Mouse (Mus musculus): ENCODE results near the gene 1810037I17Rik.
A peak's percentile ranks its signal among the peaks of the same experiment; 100 is the strongest.
"Not testable (repeated sequence)": the region's sequence is repeated elsewhere in the genome, so short reads cannot be mapped to it uniquely, and the experiment has no call there.

The 1810037I17Rik gene

DNA sequence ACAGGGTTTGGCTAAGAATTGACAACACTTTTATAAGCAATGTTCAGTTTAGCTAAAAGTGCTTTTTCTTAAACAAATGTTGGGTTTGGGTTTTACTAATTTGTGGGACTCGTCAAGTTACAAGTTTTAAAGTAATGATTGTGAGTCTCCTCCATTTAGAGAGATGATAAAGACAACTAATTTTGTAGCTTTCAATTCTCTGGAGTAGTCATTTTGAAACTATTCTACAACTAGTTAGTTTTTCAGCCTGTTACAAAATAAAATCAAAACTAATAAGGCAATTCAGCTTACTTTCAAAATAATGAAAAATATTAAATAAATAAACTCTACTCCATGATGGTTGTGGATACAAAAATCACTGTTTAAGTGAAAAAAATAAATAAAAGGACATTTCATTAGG is 8.5 kb downstream of the 1810037I17Rik start:
- no peak for DNase-seq (ENCODE audit: low spot score)

DNA sequence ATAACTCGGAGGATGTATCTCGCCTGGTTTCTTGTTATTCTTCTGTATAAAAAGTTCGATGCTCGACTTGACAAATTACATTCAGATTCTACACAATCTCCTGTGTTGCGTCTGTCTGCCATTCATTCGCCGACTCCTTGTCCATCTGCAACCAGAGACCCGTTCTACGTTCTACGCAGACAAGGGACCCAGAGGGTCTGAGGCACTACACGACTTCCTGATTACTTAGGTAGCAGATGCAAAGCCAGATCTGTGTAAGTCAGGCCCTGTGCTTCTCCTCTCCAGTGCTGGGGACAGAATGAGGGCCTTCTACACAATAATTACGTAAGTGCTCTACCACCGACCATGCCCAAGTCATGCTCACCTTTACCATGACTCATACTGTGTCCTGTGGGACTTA is 13.2 kb downstream of the 1810037I17Rik start:
- DNase-seq (ENCODE audit: low spot score): not testable (repeated sequence)

DNA sequence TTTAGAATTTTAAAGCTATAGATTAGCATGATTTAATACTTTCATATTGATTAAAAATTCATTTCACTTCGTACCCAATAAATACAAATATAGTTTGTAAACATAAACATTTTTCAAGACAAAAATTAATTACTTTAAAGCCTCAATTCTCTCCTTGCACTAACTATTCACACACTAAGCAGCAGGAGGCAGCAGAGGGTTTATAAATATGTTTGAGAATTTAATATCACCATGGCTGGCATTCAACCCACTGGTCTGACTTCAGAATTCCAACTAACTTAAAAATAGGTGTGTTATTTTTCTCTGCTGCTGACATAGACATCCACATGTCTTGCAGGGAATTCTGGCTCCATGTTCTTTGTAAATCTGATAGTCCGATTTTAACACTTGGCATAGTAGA is 15.2 kb downstream of the 1810037I17Rik start:
- DNase-seq (ENCODE audit: low spot score): peak; percentile 42

DNA sequence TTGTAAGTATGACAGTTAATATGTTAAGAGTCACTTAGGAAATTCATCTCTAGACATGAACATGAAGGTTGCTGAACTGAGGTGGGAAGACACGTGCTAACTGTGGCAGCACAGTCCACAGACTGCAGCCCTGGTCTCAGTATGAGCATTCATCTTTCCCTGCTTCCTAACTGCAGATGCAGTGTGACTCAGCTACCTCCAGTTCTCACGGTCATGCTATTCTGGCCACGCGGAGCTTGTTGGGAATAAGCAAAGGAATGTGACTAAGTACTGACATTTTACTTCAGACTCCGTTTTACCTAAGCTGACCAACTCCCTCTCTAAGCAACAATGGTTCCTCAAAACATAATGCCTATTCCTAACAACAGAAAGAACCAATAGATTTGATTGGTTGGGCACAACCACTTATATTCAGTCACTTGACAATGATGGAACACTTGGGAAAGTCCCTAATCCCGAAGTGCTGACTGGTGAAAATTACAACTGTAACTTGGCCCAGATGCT is 19.4 kb downstream of the 1810037I17Rik start:
- no peak for DNase-seq (ENCODE audit: low spot score)

DNA sequence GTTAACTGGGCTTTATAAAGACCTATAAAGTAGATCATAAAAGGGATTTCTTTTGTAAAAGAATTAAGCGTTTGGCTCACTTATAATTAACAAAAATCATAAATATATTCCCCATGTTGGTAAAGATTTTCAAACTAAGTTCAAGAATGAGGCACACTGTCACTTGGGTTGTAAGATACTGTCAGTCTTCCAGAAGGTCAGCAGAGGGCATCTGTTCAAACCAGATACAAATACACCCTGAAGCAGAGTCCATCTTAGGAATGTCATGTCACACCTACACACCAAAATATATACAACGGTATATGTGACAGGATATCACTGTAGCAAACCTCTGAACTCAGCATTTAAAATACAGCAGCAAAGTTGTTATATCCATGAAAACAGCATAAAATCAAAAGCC is 26.1 kb downstream of the 1810037I17Rik start:
- no peak for DNase-seq (ENCODE audit: low spot score)

DNA sequence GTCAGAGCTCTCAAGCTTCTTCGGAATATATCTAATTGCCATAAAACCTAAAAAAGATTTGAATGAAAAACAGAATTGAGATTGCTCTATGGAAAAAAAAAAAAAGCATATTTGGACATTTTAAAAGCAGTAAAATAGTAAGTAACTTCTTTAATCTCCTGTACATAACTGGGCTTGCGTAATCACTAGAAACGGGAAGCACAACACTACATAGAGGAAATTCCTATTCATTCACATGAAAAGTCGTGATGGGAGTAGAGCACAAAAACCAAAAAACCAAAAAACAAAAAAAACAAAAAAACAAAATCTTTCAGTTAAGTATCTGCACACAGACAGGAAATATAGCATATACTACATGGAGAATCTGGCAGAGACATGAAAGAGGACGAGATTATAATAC is 40.3 kb downstream of the 1810037I17Rik start:
- no peak for DNase-seq (ENCODE audit: low spot score)

DNA sequence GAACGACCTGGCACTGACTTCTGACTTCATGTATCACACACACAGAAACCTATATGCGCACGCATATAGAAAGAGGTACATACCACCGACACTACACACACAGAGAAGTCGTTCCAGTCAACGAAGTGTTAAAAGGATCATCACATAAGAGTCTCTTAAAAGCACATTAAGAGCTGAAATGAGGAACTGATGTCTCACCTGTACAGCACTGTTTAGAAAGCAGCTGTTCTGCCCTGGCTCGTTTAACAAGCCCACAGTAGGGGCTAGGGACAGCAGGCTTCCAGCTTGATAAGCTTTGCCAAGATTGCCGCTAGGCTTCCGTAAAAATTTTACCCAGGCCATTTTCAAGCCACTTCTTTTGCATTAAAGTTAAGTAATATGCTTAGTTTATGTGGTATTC is 44.4 kb downstream of the 1810037I17Rik start:
- DNase-seq (ENCODE audit: low spot score): no peak

DNA sequence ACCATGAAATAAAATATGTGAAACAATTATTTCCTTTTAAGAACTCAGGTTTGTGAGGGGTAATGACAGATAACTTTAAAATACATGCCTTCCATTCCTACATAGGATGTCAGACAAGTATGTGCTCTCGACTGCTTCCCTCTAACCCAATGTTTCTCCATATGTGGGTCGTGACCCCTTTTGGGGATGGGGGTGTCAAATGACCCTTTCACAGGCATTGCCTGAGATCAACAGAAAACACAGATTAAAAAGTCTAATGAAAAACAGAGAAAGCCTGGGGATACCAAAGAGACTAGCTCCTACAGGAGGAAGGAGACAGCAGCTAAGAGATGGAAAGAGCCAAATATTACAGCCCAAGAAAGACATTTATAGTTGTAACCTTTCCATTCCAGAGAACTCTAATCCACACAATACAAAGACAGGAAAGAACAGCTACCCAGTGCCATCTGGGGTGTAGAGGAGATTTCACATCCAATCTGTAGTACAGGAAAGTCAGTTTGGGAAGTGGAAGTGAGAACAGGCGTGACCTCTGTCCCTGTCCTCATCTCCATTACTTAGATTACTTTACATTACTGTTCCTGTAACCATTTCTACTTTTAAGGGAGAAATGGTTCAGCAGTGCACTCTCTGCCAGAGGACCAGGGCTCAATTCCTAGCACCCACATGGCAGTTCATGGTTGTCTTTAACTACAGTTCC is 48.3 kb downstream of the 1810037I17Rik start:
- DNase-seq (ENCODE audit: low spot score): no peak

DNA sequence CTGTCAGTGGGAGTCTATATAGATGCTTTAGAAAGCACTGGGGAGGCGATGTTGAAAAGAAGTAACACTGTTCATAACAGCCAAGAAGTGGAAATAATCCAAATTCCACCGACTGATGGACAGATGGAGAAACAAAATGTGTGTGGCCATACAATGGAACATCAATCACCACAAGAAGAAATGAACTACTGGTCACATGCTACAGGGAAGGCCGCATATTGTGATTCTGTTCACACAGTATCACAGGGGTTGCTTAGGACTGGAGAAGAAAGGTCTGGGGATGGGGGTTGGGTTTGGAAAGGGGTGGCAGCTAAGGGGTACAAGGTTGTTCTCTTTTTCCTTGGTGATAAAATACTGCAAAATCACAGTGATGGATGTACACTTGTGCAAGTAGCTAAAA is 50.8 kb downstream of the 1810037I17Rik start:
- DNase-seq (ENCODE audit: low spot score): no peak

DNA sequence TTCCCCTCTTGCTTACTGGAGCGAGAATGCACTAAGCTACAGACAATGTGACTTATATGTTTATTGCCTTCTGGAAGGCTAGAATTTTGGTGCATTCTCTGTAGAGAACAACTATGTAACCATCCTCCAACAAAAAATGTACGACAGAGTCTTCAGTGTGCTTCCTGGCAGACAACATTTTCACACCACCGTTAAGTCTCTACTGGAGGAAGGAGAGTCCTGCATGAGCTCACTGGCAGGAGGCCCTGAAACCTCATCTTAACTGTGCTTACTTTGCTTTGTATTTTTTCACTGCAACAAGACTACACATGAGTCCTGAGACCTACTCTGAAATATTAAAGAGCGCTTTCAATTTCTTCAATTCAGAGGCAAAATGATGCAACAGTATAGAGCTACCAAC is 51.4 kb downstream of the 1810037I17Rik start:
- no peak for DNase-seq (ENCODE audit: low spot score)
